Comparison of ENCODE assay signal across 15 mouse cellular contexts in the genomic region with DNA sequence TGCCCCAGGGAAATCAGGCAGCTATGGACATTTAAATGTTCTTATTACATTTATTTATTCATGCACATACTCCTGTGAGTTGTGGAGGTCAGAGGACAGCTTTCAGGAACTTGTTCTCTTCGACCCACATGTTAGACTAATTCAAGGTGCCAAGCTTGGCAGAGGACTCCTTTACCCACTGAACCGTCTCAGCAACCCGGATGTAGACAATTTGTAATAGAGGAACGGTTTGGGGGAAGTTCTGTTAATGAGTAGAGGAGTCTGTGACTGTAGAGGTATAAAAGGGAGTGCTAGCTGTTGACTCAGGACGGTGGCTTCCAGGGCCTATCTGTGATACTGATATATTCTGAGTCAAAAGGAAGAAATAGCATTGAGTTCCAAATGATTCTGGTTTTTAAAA.
DNase-seq lines count a peak whose midpoint lies in the region; ATAC-seq and TF ChIP-seq lines count a peak whose summit lies in the region.
"Had no signal": no experiment of that assay in that cellular context is flagged by ENCODE, and none has a peak within 500 bp of the region (broad histone marks: within the 10 kb centered on the region; RNA-seq: fewer than 3 reads in every experiment).

No protein-coding gene starts in this region.

- H3K9ac ChIP-seq in lung, embryonic 16.5 days (ENCODE audit: low read length), result no peak overlapping the region
- no peak overlapping the region for H3K9ac ChIP-seq in kidney, postnatal 0 days (ENCODE audit: low read depth, low read length)
- H3K9ac ChIP-seq in stomach, postnatal 0 days (ENCODE audit: low read length), result no peak overlapping the region; the same call in 1 of the 2 replicates
- H3K9ac ChIP-seq: midbrain, embryonic 13.5 days had no signal

- H3K4me1 ChIP-seq in heart, embryonic 10.5 days, result peaks cover 69% of the 10 kb centered on the region
- peaks cover 18% of the 10 kb centered on the region for H3K4me1 ChIP-seq in lung, embryonic 16.5 days (replicated peaks; ENCODE audit: control insufficient read depth, insufficient read depth, low read length)
- peaks cover 3% of the 10 kb centered on the region; the same call in 1 of the 2 replicates for H3K4me1 ChIP-seq in lung, adult 2 months (ENCODE audit: control insufficient read depth, insufficient read depth, low read length)
- H3K4me1 ChIP-seq in kidney, postnatal 0 days (replicated peaks; ENCODE audit: insufficient read depth, low read length), result no peaks in the 10 kb centered on the region
- H3K4me1 ChIP-seq in stomach, postnatal 0 days (replicated peaks; ENCODE audit: control insufficient read depth, insufficient read depth), result no peaks in the 10 kb centered on the region
- H3K4me1 ChIP-seq: midbrain, embryonic 13.5 days had no signal

- TF ChIP-seq POLR2A in lung, adult 2 months (IDR thresholded peaks at IDR 0.05; ENCODE audit: borderline replicate concordance, extremely low read depth, low read depth, low read length), result no peak

- no peaks in the 10 kb centered on the region for H3K36me3 ChIP-seq in heart, embryonic 10.5 days
- H3K36me3 ChIP-seq in lung, embryonic 16.5 days (ENCODE audit: control insufficient read depth, insufficient read depth, low read length), result no peaks in the 10 kb centered on the region
- H3K36me3 ChIP-seq in kidney, postnatal 0 days (ENCODE audit: insufficient read depth, low read length), result no peaks in the 10 kb centered on the region
- H3K36me3 ChIP-seq in stomach, postnatal 0 days (ENCODE audit: control insufficient read depth, insufficient read depth, low read length), result no peaks in the 10 kb centered on the region
- H3K36me3 ChIP-seq: midbrain, embryonic 13.5 days had no signal

- no peak overlapping the region for H3K4me3 ChIP-seq in heart, embryonic 10.5 days
- no peak overlapping the region for H3K4me3 ChIP-seq in lung, embryonic 16.5 days (ENCODE audit: low read length)
- no peak overlapping the region for H3K4me3 ChIP-seq in lung, adult 2 months (replicated peaks; ENCODE audit: extremely low read depth, low read depth, low read length)
- no peak overlapping the region for H3K4me3 ChIP-seq in kidney, postnatal 0 days (replicated peaks; ENCODE audit: low read depth, low read length)
- no peak overlapping the region for H3K4me3 ChIP-seq in stomach, postnatal 0 days (ENCODE audit: low read depth, low read length)
- H3K4me3 ChIP-seq: erythroblast, embryonic 14.5 days; midbrain, embryonic 13.5 days had no signal

- no peak overlapping the region for H3K4me2 ChIP-seq in lung, embryonic 16.5 days (ENCODE audit: low read depth, low read length)
- H3K4me2 ChIP-seq in kidney, postnatal 0 days (ENCODE audit: low read length), result no peak overlapping the region
- no peak overlapping the region for H3K4me2 ChIP-seq in stomach, postnatal 0 days (replicated peaks; ENCODE audit: low read depth)
- H3K4me2 ChIP-seq: midbrain, embryonic 13.5 days had no signal

- no peak for DNase-seq in heart, embryonic 10.5 days (ENCODE audit: low spot score)
- no peak for DNase-seq in heart, adult 8-10 months (ENCODE audit: low spot score)
- no peak for DNase-seq in lung, adult 2 months
- peak; percentile 65 for DNase-seq in kidney, postnatal 0 days (ENCODE audit: low spot score)
- peak; percentile 36 for DNase-seq in stomach, postnatal 0 days (ENCODE audit: low spot score)
- DNase-seq in retina, postnatal 1 day, result no peak
- DNase-seq: adrenal gland, adult 2 months; cerebellum, adult 2 months; gastrocnemius, postnatal 25 days; thymus, postnatal 4 days had no signal

- no peak for ATAC-seq in lung, embryonic 16.5 days (ENCODE audit: low read depth)
- ATAC-seq in kidney, postnatal 0 days (replicated peaks; ENCODE audit: low FRiP score, low read depth), result peak; percentile 89
- peak; percentile 63 for ATAC-seq in stomach, postnatal 0 days (ENCODE audit: low FRiP score, low TSS enrichment)
- no peak for ATAC-seq in cerebellum, adult (ENCODE audit: insufficient number of reproducible peaks, low FRiP score, low TSS enrichment)
- ATAC-seq: midbrain, embryonic 13.5 days had no signal

- 59% methylated on average over 5 of the region's 5 CpGs for WGBS in heart, embryonic 10.5 days
- 18% methylated on average over 5 of the region's 5 CpGs for WGBS in lung, embryonic 16.5 days
- 15% methylated on average over 5 of the region's 5 CpGs for WGBS in lung, adult 2 months
- WGBS in kidney, postnatal 0 days, result 33% methylated on average over 5 of the region's 5 CpGs
- 32% methylated on average over 5 of the region's 5 CpGs for WGBS in stomach, postnatal 0 days

- H3K27me3 ChIP-seq in heart, embryonic 10.5 days (ENCODE audit: insufficient read depth, poor library complexity, severe bottlenecking), result no peaks in the 10 kb centered on the region
- no peaks in the 10 kb centered on the region for H3K27me3 ChIP-seq in lung, embryonic 16.5 days (ENCODE audit: control insufficient read depth, insufficient read depth, low read depth, low read length)
- H3K27me3 ChIP-seq in kidney, postnatal 0 days (ENCODE audit: insufficient read depth, low read length), result no peaks in the 10 kb centered on the region
- no peaks in the 10 kb centered on the region for H3K27me3 ChIP-seq in stomach, postnatal 0 days (ENCODE audit: control insufficient read depth, insufficient read depth, low read length)
- H3K27me3 ChIP-seq: midbrain, embryonic 13.5 days had no signal

- no peak for TF ChIP-seq CTCF in lung, adult 2 months (IDR thresholded peaks at IDR 0.05; ENCODE audit: insufficient read depth, low read length)
- no peak for TF ChIP-seq CTCF in kidney, postnatal 0 days (IDR thresholded peaks at IDR 0.05; ENCODE audit: low read depth)
- TF ChIP-seq CTCF in stomach, postnatal 0 days (IDR thresholded peaks at IDR 0.05; ENCODE audit: low read depth), result no peak

- TF ChIP-seq EP300 in stomach, postnatal 0 days (optimal IDR thresholded peaks at IDR 0.05), result no peak

- H3K9me3 ChIP-seq in heart, embryonic 10.5 days, result no peaks in the 10 kb centered on the region
- no peaks in the 10 kb centered on the region for H3K9me3 ChIP-seq in lung, embryonic 16.5 days (ENCODE audit: control insufficient read depth, low read length)
- H3K9me3 ChIP-seq in kidney, postnatal 0 days (replicated peaks; ENCODE audit: low read length), result no peaks in the 10 kb centered on the region
- no peaks in the 10 kb centered on the region for H3K9me3 ChIP-seq in stomach, postnatal 0 days (ENCODE audit: control insufficient read depth, low read length)
- H3K9me3 ChIP-seq: midbrain, embryonic 13.5 days had no signal

- 0 out of 2 replicates have a peak overlapping the region, but pooled peaks have one; percentile 42 for H3K27ac ChIP-seq in heart, embryonic 10.5 days
- H3K27ac ChIP-seq in lung, embryonic 16.5 days (ENCODE audit: low read length), result peak overlapping the region; percentile 90
- peak overlapping the region; percentile 39; the same call in 1 of the 2 replicates for H3K27ac ChIP-seq in kidney, postnatal 0 days
- peak overlapping the region; percentile 53 for H3K27ac ChIP-seq in stomach, postnatal 0 days (replicated peaks)
- H3K27ac ChIP-seq: macrophage; midbrain, embryonic 13.5 days had no signal

Comparison
In these comparisons a context has a peak if more than half of its experiments do, and no peak if none do; other contexts are left out.
1. DNase-seq: peak in kidney, postnatal 0 days (single experiment) and stomach, postnatal 0 days (single experiment); none in heart, embryonic 10.5 days (single experiment), heart, adult 8-10 months (single experiment), lung, adult 2 months (single experiment) and retina, postnatal 1 day (single experiment).
2. H3K27ac ChIP-seq: peak in every context shown above with its lines; median percentile 90 in lung, embryonic 16.5 days; 53 in stomach, postnatal 0 days; 42 in heart, embryonic 10.5 days; 39 in kidney, postnatal 0 days.
3. ATAC-seq: peak in kidney, postnatal 0 days (single experiment) and stomach, postnatal 0 days (single experiment); none in lung, embryonic 16.5 days (single experiment) and cerebellum, adult (single experiment).